Mouse (Mus musculus) E14TG2a.4 (cell line): ENCODE measurements at regions not wholly inside any gene's neighbourhood (a gene's known extent, or its start where the extent isn't known, plus 50 kb on each side); places are given as distances from the start of the nearest gene placed in this dataset.

Experiments used
- CTCF ChIP-seq: conservative IDR thresholded peaks from 2 replicates; pipeline ENCODE4 v1.5.1; 2014; ENCODE audit warnings: low read length
- POU5F1 ChIP-seq: IDR thresholded peaks from 2 replicates; pipeline ENCODE4 v1.6.1; 2014; ENCODE audit warnings: low read length, borderline replicate concordance

GRCm38 (mm10) chr15:36364062-36364461, 643.5 kb downstream of the Zfp706 start:
- TF ChIP-seq CTCF (no peak), POU5F1 (no peak)
